Mouse (Mus musculus): ENCODE measurements around the gene Fam243.

The Fam243 gene

GRCm38 (mm10) chr16:92274516-92274915, 46.7 kb downstream of the Fam243 start:
- DNase-seq (ENCODE audit: extremely low spot score, low read depth, low spot score): no peak
